Mouse (Mus musculus): Measurements from ENCODE around the gene Foxp1. TPM values are rescaled to one million over a fixed set of nuclear protein-coding genes. Genes with fewer than 3 reads are reported as not detected.

The Foxp1 gene
- total RNA-seq, 2 experiments from 2014 or later = 44.7 to 51.6 TPM

DNA sequence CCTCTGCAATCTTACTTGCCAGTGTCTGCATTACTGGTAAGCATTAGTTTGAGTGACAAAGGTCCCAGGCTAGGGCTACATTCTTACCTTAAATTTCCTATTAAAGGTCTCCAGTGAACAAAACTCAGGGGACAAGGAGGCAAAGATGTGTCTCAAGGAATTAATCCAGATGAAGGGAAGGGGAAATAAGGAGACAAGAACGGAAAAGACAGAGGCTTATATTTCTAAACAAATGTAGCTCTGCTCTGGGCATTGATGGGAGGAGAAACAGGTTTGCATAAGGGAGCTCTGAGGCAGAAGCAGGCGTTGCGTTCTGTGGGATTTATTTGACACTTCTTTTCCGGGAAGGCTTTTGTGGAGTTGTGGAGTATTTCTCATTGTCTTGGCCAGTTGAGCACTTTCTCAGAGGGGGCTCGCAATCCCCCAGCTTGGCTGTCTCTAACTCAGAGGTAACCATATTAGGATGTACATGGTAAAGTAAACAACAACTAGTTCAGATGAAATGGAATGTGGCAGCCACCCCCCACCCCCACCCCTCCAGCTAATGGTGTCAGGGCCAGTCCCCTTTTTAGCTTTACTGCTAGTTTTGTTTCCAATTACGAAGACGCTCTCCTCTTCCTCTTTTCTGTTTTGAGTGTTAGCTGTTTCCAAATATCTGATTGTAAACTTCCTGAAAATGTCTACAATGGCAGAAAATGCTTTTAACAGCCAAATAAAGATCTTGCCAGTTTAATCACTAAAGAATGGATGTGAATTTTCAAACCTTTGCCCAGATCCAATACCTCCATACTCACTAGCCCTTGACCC, 317.5 kb downstream of the Foxp1 start:
- no peak for DNase-seq

GRCm38 (mm10) chr6:99204052-99204779, 318.3 kb downstream of the Foxp1 start:
- no peak for DNase-seq

GRCm38 (mm10) chr6:99203231-99203630, 319.3 kb downstream of the Foxp1 start:
- DNase-seq = no peak

DNA sequence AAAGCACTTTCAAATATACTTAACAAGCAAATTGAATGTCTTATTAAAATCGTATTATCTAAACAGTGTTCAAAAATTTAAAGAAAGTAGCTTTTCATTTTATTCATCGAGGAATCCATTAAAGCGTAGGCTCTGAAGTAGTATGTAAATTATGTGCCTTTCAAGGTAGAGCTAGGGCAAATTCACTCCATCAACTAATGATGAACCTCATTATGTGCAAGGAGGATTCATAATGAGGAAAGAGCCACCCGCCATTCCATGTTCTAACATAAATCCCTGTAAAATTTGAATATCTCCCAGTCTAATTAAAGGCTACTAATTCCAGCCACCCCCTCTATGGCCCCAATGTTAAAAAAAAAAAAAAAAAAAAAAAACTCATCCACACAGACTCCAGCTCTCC, 319.7 kb downstream of the Foxp1 start:
- DNase-seq = no peak

DNA sequence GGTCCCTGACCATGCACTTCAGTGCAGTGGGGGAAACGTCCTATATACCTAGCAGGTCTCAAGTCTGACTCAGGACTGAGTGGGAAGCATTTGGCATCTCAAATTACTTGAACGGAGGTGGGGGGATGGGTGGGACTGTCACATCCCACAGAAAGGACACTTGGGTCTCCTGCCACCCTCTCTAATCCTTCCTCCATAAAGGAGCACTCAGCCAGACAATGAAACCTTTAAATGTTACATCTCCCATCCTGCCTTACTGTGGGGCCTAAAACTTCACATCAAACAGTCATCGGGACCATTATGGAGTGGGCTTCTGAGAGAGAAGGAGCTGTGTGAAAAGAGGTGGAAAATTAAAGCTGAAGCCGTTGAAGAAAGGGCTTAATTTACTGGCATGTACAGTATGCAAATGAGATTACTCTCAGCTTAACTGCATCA, 321.2 kb downstream of the Foxp1 start:
- no peak for DNase-seq

DNA sequence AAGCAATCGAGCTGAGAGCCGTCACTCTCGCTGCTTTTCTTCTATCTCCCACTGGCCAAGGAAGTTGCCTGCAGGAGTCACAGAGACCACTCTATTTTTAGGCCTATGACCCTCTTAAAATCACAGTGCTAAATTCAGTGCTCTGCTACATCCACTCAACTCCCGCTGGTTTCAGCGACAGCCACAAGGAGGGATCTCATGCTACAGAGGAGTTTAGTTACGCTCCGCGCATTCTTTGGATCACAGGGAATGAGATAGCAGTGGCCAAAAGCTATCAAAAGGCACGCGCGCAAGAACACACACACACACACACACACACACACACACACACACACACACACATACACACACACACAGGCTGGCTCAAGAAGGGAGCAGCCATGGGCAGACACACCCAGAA, 321.9 kb downstream of the Foxp1 start:
- no peak for DNase-seq

DNA sequence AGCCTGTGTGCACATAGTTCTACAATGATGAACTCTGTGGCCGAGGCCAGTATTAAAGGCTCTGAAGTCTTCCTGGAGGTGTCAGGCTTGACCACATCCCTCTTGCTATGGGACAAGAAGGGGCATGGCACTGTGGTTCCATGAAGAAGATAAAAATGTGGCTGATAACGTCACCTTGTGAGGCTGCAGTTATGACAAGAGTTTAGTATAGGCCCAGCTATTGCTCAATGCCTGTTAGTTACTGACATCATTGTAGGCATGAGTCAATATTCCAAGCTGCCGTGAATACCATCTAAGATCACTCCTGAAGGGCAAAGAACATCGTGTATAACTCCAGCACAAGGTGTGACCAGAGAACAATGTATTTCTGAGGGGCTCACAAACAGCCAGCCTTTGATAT, 323.2 kb downstream of the Foxp1 start:
- no peak for DNase-seq

DNA sequence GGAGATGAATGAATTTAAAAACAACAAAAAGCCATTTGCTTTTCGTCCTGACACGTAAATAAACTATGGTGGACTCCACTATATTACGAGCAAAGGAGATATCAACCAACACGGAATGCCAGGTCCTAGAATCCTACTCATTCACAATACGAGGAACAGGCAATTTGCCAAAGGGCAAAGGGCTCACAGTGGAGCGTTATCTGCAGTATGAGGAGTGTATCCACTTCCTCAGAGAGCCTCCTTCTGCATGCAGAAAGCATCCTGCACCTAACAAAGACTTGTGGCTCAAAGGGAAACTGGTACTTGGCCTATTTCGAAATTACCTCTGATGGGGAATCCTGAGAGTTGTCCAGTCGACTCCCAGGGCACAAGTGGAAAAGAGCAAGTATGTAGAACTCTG, 328.8 kb downstream of the Foxp1 start:
- DNase-seq = peak; percentile 32

DNA sequence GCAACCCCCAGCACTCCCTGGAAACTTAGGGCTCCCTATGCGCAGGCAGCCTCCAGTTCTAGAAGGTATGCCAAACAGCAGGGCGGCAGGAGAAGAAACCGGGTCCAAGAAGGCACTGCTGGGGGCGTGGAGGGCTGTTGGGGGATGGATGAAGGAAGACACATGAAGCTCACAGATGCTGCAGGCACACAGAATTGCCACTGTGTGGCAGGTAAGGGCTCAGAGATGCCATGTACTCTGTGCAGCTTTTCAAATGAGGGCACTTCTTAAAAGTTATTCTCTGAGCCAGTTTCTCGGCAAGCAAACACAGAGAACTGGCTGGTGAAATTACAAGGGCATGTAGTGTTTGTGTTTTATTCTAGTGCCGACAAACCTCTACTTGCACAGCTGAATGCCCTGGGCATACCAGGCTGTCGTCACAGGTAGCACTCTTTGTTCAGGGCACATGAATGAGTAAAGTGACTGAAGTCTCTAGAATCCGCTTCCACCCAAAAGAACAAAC, 330.8 kb downstream of the Foxp1 start:
- no peak for DNase-seq

- DNase-seq = no peak
Observed at GRCm38 (mm10) chr6:99191041-99191635, 331.4 kb downstream of the Foxp1 start.

DNA sequence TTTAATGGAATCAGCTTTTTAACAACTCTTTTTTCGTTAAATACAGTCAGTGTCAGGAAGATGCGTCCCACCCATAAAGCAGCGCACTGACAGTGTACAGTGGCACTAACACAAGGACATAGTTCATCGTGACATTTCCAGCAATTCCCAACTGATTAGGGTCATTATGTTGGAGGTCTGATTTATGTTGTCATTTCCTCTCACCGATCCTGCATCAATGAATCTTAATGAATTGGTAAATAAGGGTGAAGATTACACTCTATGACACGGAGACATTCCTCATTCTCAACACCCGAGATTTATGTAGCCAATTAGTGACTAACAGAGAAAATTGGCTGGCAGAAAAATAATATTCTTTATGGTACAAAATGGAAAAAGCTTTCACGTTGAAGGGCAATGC, 332.6 kb downstream of the Foxp1 start:
- DNase-seq = no peak

DNA sequence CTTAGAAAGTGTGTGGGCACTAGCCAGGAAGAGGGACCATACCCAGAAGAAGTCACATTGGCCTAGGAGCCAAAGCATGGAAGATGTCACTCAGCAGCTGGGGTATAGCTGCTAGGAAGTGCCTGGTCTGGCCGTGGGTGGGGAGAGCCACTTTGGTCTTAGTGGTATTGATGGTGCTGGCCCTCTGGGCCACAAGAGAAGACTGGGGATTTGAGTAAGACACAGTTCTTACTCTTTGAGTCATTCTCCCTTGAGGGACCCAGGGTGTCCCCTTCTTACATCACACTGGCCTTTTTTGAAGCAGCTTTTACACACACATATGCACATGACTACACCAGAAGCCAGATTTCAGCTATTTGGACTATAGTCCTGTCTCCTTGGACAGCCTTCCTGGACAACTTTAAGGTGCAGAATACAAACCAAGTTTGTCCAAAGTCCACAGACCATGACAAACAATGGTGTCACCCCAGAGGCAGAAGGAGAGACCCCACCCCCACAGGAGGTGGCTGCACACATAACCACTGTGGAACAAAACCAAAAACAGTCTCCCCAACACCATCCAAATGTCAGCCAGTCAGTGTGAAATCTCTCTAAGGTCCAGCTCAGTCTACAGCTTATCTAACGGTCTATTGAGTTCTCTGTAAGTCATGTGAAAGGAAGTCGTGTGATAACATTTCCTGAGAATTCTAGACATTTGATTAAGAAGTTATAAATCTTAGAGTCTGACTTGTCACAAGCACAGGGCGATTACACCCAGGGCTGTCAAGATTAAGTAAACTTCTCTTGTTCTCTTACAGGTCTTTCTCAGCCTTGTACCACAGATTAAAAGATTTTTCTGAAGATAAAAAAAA, 333.9 kb downstream of the Foxp1 start:
- DNase-seq = no peak

- no peak for DNase-seq
Observed at GRCm38 (mm10) chr6:99187914-99188313, 334.6 kb downstream of the Foxp1 start.

DNA sequence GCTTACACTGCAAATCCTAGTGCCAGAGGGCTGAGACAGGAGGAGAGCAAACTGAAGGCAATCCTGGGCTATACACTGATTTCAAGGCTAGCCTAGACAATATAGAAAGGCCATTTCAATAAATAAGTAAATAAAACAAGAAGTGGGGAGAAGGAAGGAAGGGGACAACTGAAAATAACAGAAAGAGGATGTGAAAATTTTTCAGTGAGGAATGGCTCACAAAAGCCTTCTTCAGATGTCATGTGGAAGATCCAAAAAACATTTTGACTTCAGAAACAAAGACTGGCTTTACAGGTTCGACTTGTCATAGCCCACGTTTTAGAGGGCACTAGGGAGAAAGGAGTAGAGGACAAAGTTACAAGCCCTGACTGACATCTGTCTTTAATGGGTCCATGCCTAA, 335.1 kb downstream of the Foxp1 start:
- no peak for DNase-seq

- DNase-seq = no peak
Observed at GRCm38 (mm10) chr6:99186569-99186968, 336.0 kb downstream of the Foxp1 start.

DNA sequence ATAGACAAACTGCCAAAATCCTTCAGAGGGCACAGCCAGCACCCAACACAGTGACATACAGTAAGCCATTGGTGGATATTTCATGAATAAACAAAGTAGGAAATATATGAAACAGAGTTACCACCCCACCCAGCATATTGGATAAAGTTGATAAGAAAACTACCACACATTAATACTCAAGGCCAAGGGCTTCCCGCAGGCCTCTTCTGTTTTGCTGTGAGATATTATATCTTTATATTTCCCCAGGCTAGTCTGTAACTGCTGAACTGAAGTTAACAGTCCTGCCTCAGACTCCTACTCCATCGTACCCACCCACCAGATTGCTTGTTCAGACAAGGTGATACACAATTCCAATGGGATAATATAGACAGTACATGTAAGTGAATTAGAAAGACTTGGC, 336.7 kb downstream of the Foxp1 start:
- no peak for DNase-seq

DNA sequence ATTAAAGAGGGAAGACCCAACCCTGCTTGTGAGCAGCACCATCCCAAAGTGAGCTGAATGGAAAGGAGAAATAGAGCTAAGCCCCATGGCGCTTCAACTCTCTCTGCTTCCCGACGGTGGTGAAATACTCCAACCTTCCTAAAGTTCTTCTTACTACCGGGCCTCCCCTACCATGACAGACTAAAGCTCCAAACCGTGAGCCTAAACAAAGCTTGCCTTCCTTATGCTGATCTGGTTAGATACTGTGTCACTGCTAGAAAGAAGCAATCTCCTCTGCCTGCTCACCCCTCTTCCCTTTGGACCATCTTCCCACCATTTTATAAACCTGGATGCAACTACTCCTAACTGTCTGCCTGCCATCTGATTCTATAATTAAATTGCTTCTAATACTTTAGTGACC, 338.5 kb downstream of the Foxp1 start:
- no peak for DNase-seq

GRCm38 (mm10) chr6:99182777-99183176, 339.7 kb downstream of the Foxp1 start:
- DNase-seq = no peak

DNA sequence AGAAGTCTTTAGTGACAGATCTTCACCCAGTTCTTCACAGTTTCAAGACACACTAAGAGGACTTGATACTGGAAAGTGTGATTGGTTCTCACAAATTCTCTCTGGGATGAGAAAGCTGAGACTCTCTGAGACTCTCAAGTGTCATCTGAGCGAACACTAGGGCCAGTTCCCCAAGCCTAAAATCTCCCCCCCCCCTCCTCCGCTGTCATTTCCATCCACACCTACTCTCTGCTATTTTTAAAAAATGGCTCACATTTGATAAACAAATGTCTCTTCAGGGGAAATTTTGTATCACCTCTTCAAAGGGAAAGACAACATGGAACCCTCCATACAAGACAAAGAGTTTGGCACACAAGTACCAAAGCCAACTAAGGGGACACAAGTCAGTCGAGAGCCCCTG, 346.3 kb downstream of the Foxp1 start:
- DNase-seq = no peak

DNA sequence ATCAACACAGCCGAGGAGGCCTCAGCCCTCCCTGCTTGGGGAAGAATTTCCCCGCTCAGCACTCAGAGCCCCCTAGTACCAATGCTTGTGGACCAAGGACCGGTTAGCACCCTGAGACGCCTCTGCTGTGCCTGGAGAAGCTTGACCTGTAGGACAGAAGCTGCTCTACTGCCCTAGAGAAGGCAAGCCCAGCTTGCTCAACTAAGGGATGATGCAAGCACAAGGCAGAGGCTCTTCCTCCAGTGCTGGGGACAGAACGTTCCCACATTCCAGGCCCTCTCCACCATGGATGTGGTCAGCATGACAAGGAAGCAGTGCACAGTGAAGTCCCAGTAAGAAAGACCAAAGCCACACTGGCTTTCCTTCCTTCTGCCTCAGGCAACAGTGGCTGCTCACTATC, 347.1 kb downstream of the Foxp1 start:
- peak; percentile 34 for DNase-seq

- DNase-seq = no peak
Observed at GRCm38 (mm10) chr6:99173902-99174210, 348.7 kb downstream of the Foxp1 start.
